Mouse (Mus musculus) forebrain, embryonic 14.5 days (tissue): Measurements from ENCODE around the gene Myb. TPM values are rescaled to one million over a fixed set of nuclear protein-coding genes. Genes with fewer than 3 reads are reported as not detected.

ENCODE experiments used
- ATAC-seq: fragments of 200-750 bp; cut with Nextera tagmentation; 2 replicates; pipeline ENCODE4 v1.8.0; 2017; ENCODE audit warnings: mild to moderate bottlenecking, moderate library complexity
- DNase-seq: peaks from one replicate; pipeline ENCODE4 v3.0.0-alpha.2; 2015; ENCODE audit warnings: low spot score
- H3K27ac ChIP-seq: fragments of 300-500 bp; sonication (generic); 2 replicates; pipeline ENCODE4 v1.5.1; 2014; ENCODE audit warnings: low read depth, mild to moderate bottlenecking, control low read depth, low read length, moderate library complexity
- H3K27me3 ChIP-seq: fragments of 300-500 bp; sonication (generic); replicated peaks from 2 replicates; pipeline ENCODE4 v1.6.1; 2014; ENCODE audit warnings: low read length, control low read depth, mixed read lengths; ENCODE audit not compliant: control insufficient read depth, insufficient read depth
- H3K36me3 ChIP-seq: fragments of 300-500 bp; sonication (generic); 2 replicates; pipeline ENCODE4 v1.6.1; 2014; ENCODE audit warnings: low read length, control low read depth; ENCODE audit not compliant: control insufficient read depth, insufficient read depth
- H3K4me1 ChIP-seq: fragments of 300-500 bp; sonication (generic); 2 replicates; pipeline ENCODE4 v1.6.1; 2014; ENCODE audit warnings: antibody characterized with exemption, low read length, control low read depth; ENCODE audit not compliant: control insufficient read depth, insufficient read depth
- H3K4me2 ChIP-seq: fragments of 300-500 bp; sonication (generic); 2 replicates; pipeline ENCODE4 v1.6.1; 2014; ENCODE audit warnings: mild to moderate bottlenecking, control low read depth, low read length
- H3K4me3 ChIP-seq: fragments of 300-500 bp; sonication (generic); 2 replicates; pipeline ENCODE4 v1.5.1; 2014; ENCODE audit warnings: low read depth, low read length, control low read depth
- H3K9ac ChIP-seq: fragments of 300-500 bp; sonication (generic); 2 replicates; pipeline ENCODE4 v1.6.1; 2014; ENCODE audit warnings: mild to moderate bottlenecking, low read length, control low read depth, moderate library complexity
- H3K9me3 ChIP-seq: fragments of 300-500 bp; sonication (generic); replicated peaks from 2 replicates; pipeline ENCODE4 v1.6.1; 2016; ENCODE audit warnings: low read length, control low read depth, mixed read lengths; ENCODE audit not compliant: control insufficient read depth
- WGBS: fragments of 180-500 bp; shearing (Covaris S2); extraction: QIAGEN DNeasy Blood & Tissue Kit; methylation state at CpG from one replicate; pipeline ENCODE4 v1.1.7; 2014; 5-methylcytosine and 5-hydroxymethylcytosine counted together
- polyA plus RNA-seq: library from polyadenylated mRNA; unstranded; fragments of >200 nt; fragmentation: Nextera tagmentation; extraction: Ambion mirVana; gene quantifications from 2 replicates; pipeline ENCODE4 v1.2.1, GENCODE M21; 2014

Gene Myb
- polyA plus RNA-seq, 1 experiment from 2014 or later, result 2.6 TPM

- WGBS, result 26% methylated on average over 9 of the region's 9 CpGs
- H3K4me1 ChIP-seq, result 0 out of 2 replicates have a peak, but pooled peaks cover 5% of the 10 kb centered on the region
- no peaks in the 10 kb centered on the region for H3K9me3 ChIP-seq
- H3K4me3 ChIP-seq, result no peak overlapping the region
- peaks cover 6% of the 10 kb centered on the region; the same call in 1 of the 2 replicates for H3K27me3 ChIP-seq
- no peaks in the 10 kb centered on the region for H3K36me3 ChIP-seq
- H3K9ac ChIP-seq, result no peak overlapping the region
- DNase-seq (no peak), ATAC-seq (no peak)
- H3K4me2 ChIP-seq, result no peak overlapping the region
- H3K27ac ChIP-seq, result no peak overlapping the region
These were observed 60.0 kb downstream of the Myb start for GRCm38 (mm10) chr10:21100646-21101249.

DNA sequence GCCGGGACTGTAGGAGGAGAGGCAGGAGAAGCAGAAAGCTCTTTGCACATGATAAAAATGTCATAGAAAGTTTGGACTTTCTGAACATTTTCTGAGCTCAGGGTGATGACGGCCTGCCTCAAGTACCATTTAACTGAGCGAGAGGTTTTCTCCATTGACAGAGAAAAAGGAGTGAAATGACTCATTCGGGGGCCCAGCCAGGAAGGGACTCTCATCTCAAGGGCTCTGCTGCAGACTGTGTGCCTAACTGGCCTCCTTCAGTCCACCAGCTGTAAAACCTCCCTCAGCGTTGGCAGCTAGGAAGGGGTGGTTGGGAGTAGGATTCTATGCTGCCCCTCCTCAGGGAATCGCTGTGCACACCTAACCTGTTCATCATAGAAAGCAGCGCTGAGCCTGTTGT, 61.3 kb downstream of the Myb start:
- Histone ChIP-seq H3K9me3 (no peaks in the 10 kb centered on the region), H3K36me3 (no peaks in the 10 kb centered on the region), H3K4me2 (no peak overlapping the region), H3K4me1 (0 out of 2 replicates have a peak, but pooled peaks cover 5% of the 10 kb centered on the region), H3K27ac (no peak overlapping the region), H3K4me3 (no peak overlapping the region), H3K9ac (no peak overlapping the region), H3K27me3 (peaks cover 6% of the 10 kb centered on the region; the same call in 1 of the 2 replicates)
- WGBS, result 88% methylated on average over 7 of the region's 7 CpGs
- DNase-seq (no peak), ATAC-seq (no peak)

DNA sequence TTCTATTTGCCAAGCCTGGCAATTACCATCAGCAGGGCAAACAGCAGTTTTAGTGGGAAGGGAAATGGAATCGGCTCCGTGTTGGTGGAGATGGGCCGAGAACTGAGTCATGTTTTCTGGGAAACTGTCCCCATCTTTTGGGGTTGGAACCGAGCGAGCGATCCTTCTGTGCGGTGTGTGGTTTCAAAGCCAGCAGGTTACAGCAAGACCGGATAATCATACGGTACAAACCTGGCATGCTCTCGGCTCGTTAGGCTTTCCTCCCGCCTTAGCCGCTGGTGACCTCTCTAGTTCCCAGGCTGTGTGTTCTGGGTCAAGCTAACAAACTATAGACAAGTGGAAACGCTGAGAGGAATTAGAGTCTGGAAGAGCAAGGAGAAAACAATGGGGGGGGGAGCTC, 65.2 kb downstream of the Myb start:
- Histone ChIP-seq H3K9ac (no peak overlapping the region), H3K4me2 (no peak overlapping the region), H3K4me1 (peaks cover 8% of the 10 kb centered on the region; the same call in 1 of the 2 replicates), H3K36me3 (no peaks in the 10 kb centered on the region), H3K9me3 (no peaks in the 10 kb centered on the region), H3K27me3 (0 out of 2 replicates have a peak, but pooled peaks cover 3% of the 10 kb centered on the region), H3K4me3 (no peak overlapping the region), H3K27ac (no peak overlapping the region)
- ATAC-seq, result no peak
- no peak for DNase-seq
- 75% methylated on average over 14 of the region's 14 CpGs for WGBS

DNA sequence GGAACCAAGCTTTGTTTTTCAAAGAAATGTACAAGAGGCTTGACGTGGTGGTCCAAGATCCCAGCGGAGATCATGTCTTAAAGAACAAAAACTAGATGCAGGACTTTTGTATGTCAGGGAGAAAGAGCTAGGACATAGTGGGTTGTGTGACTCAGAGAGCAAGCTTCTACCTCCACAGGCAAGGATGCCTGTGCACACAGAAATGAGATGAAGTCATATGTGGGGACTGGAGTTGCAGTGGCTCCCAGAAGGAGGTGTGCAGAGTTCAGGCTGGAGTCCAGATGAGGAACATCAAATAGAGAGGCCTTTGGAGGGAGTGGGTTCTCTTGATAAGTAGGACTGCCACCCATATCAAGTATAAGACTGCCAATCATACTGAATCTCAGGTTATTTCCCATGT, 65.9 kb downstream of the Myb start:
- Histone ChIP-seq H3K27me3 (0 out of 2 replicates have a peak, but pooled peaks cover 3% of the 10 kb centered on the region), H3K9me3 (no peaks in the 10 kb centered on the region), H3K27ac (no peak overlapping the region), H3K36me3 (no peaks in the 10 kb centered on the region), H3K4me3 (no peak overlapping the region), H3K4me2 (no peak overlapping the region), H3K4me1 (peaks cover 7% of the 10 kb centered on the region; the same call in 1 of the 2 replicates), H3K9ac (no peak overlapping the region)
- WGBS, result 93% methylated on average over 2 of the region's 2 CpGs
- no peak for DNase-seq
- no peak for ATAC-seq

DNA sequence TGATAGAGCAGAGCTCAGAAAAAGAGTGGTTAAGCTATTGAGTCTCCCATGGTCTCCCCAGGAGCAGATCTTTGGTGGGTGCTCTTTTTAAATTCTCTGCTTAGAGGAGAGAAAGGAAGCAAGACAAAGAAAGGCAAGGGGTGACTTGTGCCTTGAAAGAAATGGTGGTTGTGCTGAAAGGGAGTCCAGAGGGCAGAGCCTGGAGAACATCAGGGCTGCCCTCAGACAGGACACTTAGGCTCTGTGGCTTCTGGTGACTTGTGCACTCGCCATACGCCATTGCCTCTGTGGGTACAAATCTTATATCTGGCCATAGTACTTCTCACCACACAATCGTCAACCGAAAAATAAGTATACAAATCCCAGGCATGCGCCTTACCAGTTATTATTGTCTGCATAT, 67.5 kb downstream of the Myb start:
- H3K9ac ChIP-seq, result no peak overlapping the region
- DNase-seq, result no peak
- 0 out of 2 replicates have a peak, but pooled peaks cover 3% of the 10 kb centered on the region for H3K27me3 ChIP-seq
- H3K9me3 ChIP-seq, result no peaks in the 10 kb centered on the region
- H3K36me3 ChIP-seq, result no peaks in the 10 kb centered on the region
- ATAC-seq, result no peak
- no peak overlapping the region for H3K4me3 ChIP-seq
- no peak overlapping the region for H3K27ac ChIP-seq
- peaks cover 7% of the 10 kb centered on the region; the same call in 1 of the 2 replicates for H3K4me1 ChIP-seq
- H3K4me2 ChIP-seq, result no peak overlapping the region
- 87% methylated on average over 5 of the region's 5 CpGs for WGBS

GRCm38 (mm10) chr10:21092501-21093270, 68.1 kb downstream of the Myb start:
- no peak overlapping the region for H3K9ac ChIP-seq
- H3K9me3 ChIP-seq, result no peaks in the 10 kb centered on the region
- no peak overlapping the region for H3K27ac ChIP-seq
- no peak for ATAC-seq
- H3K4me2 ChIP-seq, result no peak overlapping the region
- WGBS, result 55% methylated on average over 18 of the region's 18 CpGs
- no peak overlapping the region for H3K4me3 ChIP-seq
- no peak for DNase-seq
- H3K4me1 ChIP-seq, result peaks cover 7% of the 10 kb centered on the region; the same call in 1 of the 2 replicates
- H3K27me3 ChIP-seq, result 0 out of 2 replicates have a peak, but pooled peaks cover 3% of the 10 kb centered on the region
- H3K36me3 ChIP-seq, result no peaks in the 10 kb centered on the region

GRCm38 (mm10) chr10:21090922-21091700, 69.7 kb downstream of the Myb start:
- ATAC-seq, result peak; percentile 40; the same call in 1 of the 2 replicates
- DNase-seq, result no peak
- Histone ChIP-seq H3K27me3 (0 out of 2 replicates have a peak, but pooled peaks cover 3% of the 10 kb centered on the region), H3K4me1 (peaks cover 7% of the 10 kb centered on the region; the same call in 1 of the 2 replicates), H3K9me3 (no peaks in the 10 kb centered on the region), H3K36me3 (no peaks in the 10 kb centered on the region), H3K4me2 (no peak overlapping the region), H3K27ac (no peak overlapping the region), H3K9ac (no peak overlapping the region), H3K4me3 (no peak overlapping the region)
- WGBS, result 52% methylated on average over 8 of the region's 8 CpGs

- 65% methylated on average over 3 of the region's 3 CpGs for WGBS
- no peaks in the 10 kb centered on the region for H3K9me3 ChIP-seq
- H3K27me3 ChIP-seq, result 0 out of 2 replicates have a peak, but pooled peaks cover 3% of the 10 kb centered on the region
These were observed 71.2 kb downstream of the Myb start for GRCm38 (mm10) chr10:21089541-21089940.

More at GRCm38 (mm10) chr10:21089541-21089940, 71.2 kb downstream of the Myb start:
- DNase-seq (no peak), ATAC-seq (no peak)
- Histone ChIP-seq H3K4me2 (no peak overlapping the region), H3K9ac (no peak overlapping the region), H3K27ac (no peak overlapping the region), H3K4me3 (no peak overlapping the region), H3K4me1 (peaks cover 7% of the 10 kb centered on the region; the same call in 1 of the 2 replicates), H3K36me3 (no peaks in the 10 kb centered on the region)
